Mouse (Mus musculus) limb, embryonic 14.5 days (tissue): Measurements from ENCODE around the gene Arf5. TPM values are rescaled to one million over a fixed set of nuclear protein-coding genes. Genes with fewer than 3 reads are reported as not detected.
A peak's percentile ranks its signal among the peaks of the same experiment; 100 is the strongest.

ENCODE experiments used
- ATAC-seq: fragments of 200-750 bp; cut with Nextera tagmentation; 2 replicates; pipeline ENCODE4 v1.8.0; 2017; ENCODE audit warnings: low read depth, moderate number of reproducible peaks, moderate TSS enrichment; ENCODE audit not compliant: low FRiP score
- DNase-seq: peaks from one replicate; pipeline ENCODE4 v3.0.0-alpha.2; 2015; ENCODE audit warnings: low spot score
- H3K27ac ChIP-seq: fragments of 300-500 bp; sonication (generic); replicated peaks from 2 replicates; pipeline ENCODE4 v1.5.1; 2014; ENCODE audit warnings: low read depth, mild to moderate bottlenecking, low read length, moderate library complexity, mixed read lengths
- H3K27me3 ChIP-seq: fragments of 300-500 bp; sonication (generic); 2 replicates; pipeline ENCODE4 v1.6.1; 2014; ENCODE audit warnings: low read length, mixed read lengths; ENCODE audit not compliant: control insufficient read depth, insufficient read depth
- H3K36me3 ChIP-seq: fragments of 300-500 bp; sonication (generic); 2 replicates; pipeline ENCODE4 v1.6.1; 2014; ENCODE audit warnings: mild to moderate bottlenecking, low read length, moderate library complexity, mixed read lengths; ENCODE audit not compliant: control insufficient read depth, insufficient read depth
- H3K4me1 ChIP-seq: fragments of 300-500 bp; sonication (generic); 2 replicates; pipeline ENCODE4 v1.6.1; 2014; ENCODE audit warnings: antibody characterized with exemption, low read length, mixed read lengths; ENCODE audit not compliant: control insufficient read depth, insufficient read depth
- H3K4me2 ChIP-seq: fragments of 300-500 bp; sonication (generic); replicated peaks from 2 replicates; pipeline ENCODE4 v1.6.1; 2014; ENCODE audit warnings: low read depth, mild to moderate bottlenecking, low read length, moderate library complexity; ENCODE audit not compliant: severe bottlenecking
- H3K4me3 ChIP-seq: fragments of 300-500 bp; sonication (generic); replicated peaks from 2 replicates; pipeline ENCODE4 v1.5.1; 2014; ENCODE audit warnings: low read length
- H3K9ac ChIP-seq: fragments of 300-500 bp; sonication (generic); 2 replicates; pipeline ENCODE4 v1.6.1; 2014; ENCODE audit warnings: mild to moderate bottlenecking, low read depth, low read length, moderate library complexity; ENCODE audit not compliant: severe bottlenecking
- H3K9me3 ChIP-seq: fragments of 300-500 bp; sonication (generic); 2 replicates; pipeline ENCODE4 v1.6.1; 2016; ENCODE audit warnings: low read length; ENCODE audit not compliant: control insufficient read depth
- POLR2A ChIP-seq: fragments of 200-500 bp; IDR thresholded peaks from 2 replicates; pipeline ENCODE4 v1.8.0; 2012; ENCODE audit warnings: inconsistent platforms, mild to moderate bottlenecking, moderate library complexity, borderline replicate concordance; ENCODE audit not compliant: insufficient read depth, insufficient read length; ENCODE audit errors: extremely low read depth
- WGBS: fragments of 180-500 bp; shearing (Covaris S2); extraction: QIAGEN DNeasy Blood & Tissue Kit; methylation state at CpG from one replicate; pipeline ENCODE4 v1.1.7; 2014; 5-methylcytosine and 5-hydroxymethylcytosine counted together
- polyA plus RNA-seq, 2 experiments: library from polyadenylated mRNA; depleted of rRNA in 1 of 2; stranded (reverse) in 1 of 2; unstranded in 1 of 2; fragments of >200 nt; fragmentation: Nextera tagmentation in 1 of 2; extraction: Ambion mirVana in 1 of 2; gene quantifications; 2 replicates each; pipeline versions ENCODE4 v1.2.1 to v1.2.3; 2012 to 2014

Arf5 gene
- polyA plus RNA-seq, 2 experiments, result 370 to 413 TPM

GRCm38 (mm10) chr6:28447937-28448336, 24.6 kb downstream of the Arf5 start:
- no peaks in the 10 kb centered on the region for H3K9me3 ChIP-seq

DNA sequence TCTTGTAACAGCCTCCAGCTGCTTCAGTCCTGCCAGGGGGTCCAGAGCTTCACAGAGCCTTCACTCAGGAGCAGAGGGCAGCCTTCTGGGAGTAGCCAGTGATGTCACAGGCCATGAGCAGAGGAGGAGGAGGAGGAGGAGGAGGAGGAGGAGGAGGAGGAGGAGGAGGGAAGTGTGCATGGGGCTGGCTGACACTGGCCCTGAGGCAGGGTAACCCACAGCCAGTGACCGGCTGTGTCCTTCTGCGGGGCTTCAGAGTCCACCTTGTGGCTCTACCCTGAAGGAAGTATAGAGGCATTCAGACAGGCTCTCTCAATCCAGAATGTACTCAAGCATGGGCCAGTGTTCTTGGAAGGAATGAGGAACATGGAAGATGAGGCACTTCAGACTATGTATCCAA, 25.9 kb downstream of the Arf5 start, which contains the start of gene Pax4:
Gene Pax4, minus strand, starts transcription at position 101 of the 400 bp plus-strand sequence.
- no peak within 1 kb of the TSS for H3K27ac ChIP-seq
- no peak within 1 kb of the TSS for H3K9ac ChIP-seq
- WGBS, result 63% methylated on average over 2 of the region's 2 CpGs
- TF ChIP-seq POLR2A, result no peak
- no peak for DNase-seq
- no peak within 1 kb of the TSS for H3K4me3 ChIP-seq
- H3K9me3 ChIP-seq, result no peaks in the 10 kb centered on the region
- H3K4me2 ChIP-seq, result no peak within 1 kb of the TSS
- no peaks in the 10 kb centered on the region for H3K4me1 ChIP-seq
- H3K27me3 ChIP-seq, result peaks cover 28% of the 10 kb centered on the region
- no peak for ATAC-seq
- H3K36me3 ChIP-seq, result no peaks in the 10 kb centered on the region

More at GRCm38 (mm10) chr6:28447937-28448336, 24.6 kb downstream of the Arf5 start:
- H3K4me2 ChIP-seq, result no peak overlapping the region
- no peak for TF ChIP-seq POLR2A
- no peak for DNase-seq
- no peaks in the 10 kb centered on the region for H3K4me1 ChIP-seq
- H3K27ac ChIP-seq, result no peak overlapping the region
- 82% methylated on average over 7 of the region's 7 CpGs for WGBS
- peaks cover 28% of the 10 kb centered on the region for H3K27me3 ChIP-seq
- no peak overlapping the region for H3K9ac ChIP-seq
- H3K36me3 ChIP-seq, result no peaks in the 10 kb centered on the region
- H3K4me3 ChIP-seq, result no peak overlapping the region
- ATAC-seq, result no peak

- DNase-seq, result no peak
Measured at GRCm38 (mm10) chr6:28450481-28450880, 27.1 kb downstream of the Arf5 start.

DNA sequence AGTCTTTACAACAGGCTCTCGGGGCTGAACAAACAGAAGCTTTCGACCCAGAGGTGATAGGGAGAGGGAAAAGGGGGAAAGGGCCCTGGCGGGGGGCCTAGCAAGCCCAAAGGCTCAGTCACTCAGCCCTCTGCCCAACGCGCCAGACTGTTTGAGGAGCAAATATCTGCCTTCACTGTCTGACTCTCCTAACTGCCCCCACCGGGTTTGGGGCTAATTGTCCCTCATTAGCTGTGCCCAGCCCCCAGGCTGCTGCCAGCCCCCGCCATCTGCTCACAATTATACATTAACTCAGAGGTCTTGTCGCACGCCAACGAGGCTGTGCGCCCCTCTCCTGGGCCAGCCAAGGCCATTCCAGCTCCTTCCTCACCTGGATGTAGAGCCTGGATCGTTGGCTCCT, 27.6 kb downstream of the Arf5 start:
- no peaks in the 10 kb centered on the region for H3K4me1 ChIP-seq
- H3K27ac ChIP-seq, result no peak overlapping the region
- H3K9ac ChIP-seq, result no peak overlapping the region
- no peak for TF ChIP-seq POLR2A
- H3K36me3 ChIP-seq, result no peaks in the 10 kb centered on the region
- ATAC-seq, result no peak
- H3K4me3 ChIP-seq, result no peak overlapping the region
- no peak overlapping the region for H3K4me2 ChIP-seq
- DNase-seq, result no peak
- under 1% methylated on average over 12 of the region's 12 CpGs for WGBS
- H3K27me3 ChIP-seq, result peaks cover 28% of the 10 kb centered on the region
- no peaks in the 10 kb centered on the region for H3K9me3 ChIP-seq

More at GRCm38 (mm10) chr6:28450481-28450880, 27.1 kb downstream of the Arf5 start:
- Histone ChIP-seq H3K27me3 (peaks cover 28% of the 10 kb centered on the region), H3K4me3 (no peak overlapping the region), H3K4me2 (no peak overlapping the region), H3K9me3 (no peaks in the 10 kb centered on the region), H3K27ac (no peak overlapping the region), H3K9ac (no peak overlapping the region), H3K36me3 (no peaks in the 10 kb centered on the region), H3K4me1 (no peaks in the 10 kb centered on the region)
- WGBS, result 16% methylated on average over 5 of the region's 5 CpGs
- ATAC-seq, result no peak
- TF ChIP-seq POLR2A, result no peak

DNA sequence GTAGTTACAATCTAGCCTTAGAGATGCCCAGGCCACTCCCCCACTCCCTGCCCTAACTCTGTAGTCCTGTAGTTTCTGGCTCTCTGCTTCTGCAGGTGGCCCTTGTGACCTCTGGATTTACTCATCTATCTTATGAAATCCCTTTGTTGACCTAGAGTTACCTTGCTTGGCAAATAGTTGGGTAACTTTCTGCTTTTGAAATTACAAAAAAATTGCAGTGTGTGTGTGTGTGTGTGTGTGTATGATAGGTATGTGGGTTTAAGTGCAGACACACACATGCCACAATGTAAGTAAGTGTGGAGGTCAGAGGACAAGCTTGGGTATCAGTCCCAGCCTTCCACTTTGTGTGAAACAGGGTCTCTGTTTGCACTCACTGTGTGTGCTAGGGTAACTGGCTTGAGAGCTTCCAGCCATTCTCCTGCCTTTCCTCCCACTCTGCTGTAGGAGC, 35.9 kb downstream of the Arf5 start:
- Histone ChIP-seq H3K36me3 (no peaks in the 10 kb centered on the region), H3K4me2 (no peak overlapping the region), H3K9me3 (no peaks in the 10 kb centered on the region), H3K27ac (no peak overlapping the region), H3K4me3 (no peak overlapping the region), H3K27me3 (no peaks in the 10 kb centered on the region), H3K4me1 (no peaks in the 10 kb centered on the region), H3K9ac (no peak overlapping the region)
- no peak for ATAC-seq
- DNase-seq, result no peak
- TF ChIP-seq POLR2A, result no peak

GRCm38 (mm10) chr6:28460534-28460933, 37.2 kb downstream of the Arf5 start:
- DNase-seq, result peak; percentile 28
- no peak overlapping the region for H3K4me2 ChIP-seq
- H3K9ac ChIP-seq, result no peak overlapping the region
- H3K27ac ChIP-seq, result no peak overlapping the region
- H3K27me3 ChIP-seq, result no peaks in the 10 kb centered on the region
- no peak for TF ChIP-seq POLR2A
- ATAC-seq, result no peak
- H3K36me3 ChIP-seq, result no peaks in the 10 kb centered on the region
- no peaks in the 10 kb centered on the region for H3K4me1 ChIP-seq
- no peaks in the 10 kb centered on the region for H3K9me3 ChIP-seq
- 4% methylated on average over 5 of the region's 5 CpGs for WGBS
- no peak overlapping the region for H3K4me3 ChIP-seq
